Mouse (Mus musculus): ENCODE measurements at regions not wholly inside any gene's neighbourhood (a gene's known extent, or its start where the extent isn't known, plus 50 kb on each side); places are given as distances from the start of the nearest gene placed in this dataset.
A peak's percentile ranks its signal among the peaks of the same experiment; 100 is the strongest.

- Histone ChIP-seq H3K27me3 (ENCODE audit: control insufficient read depth, insufficient read depth, low read length) (no peaks in the 10 kb centered on the region), H3K27ac (replicated peaks) (no peak overlapping the region), H3K9ac (ENCODE audit: low read length) (no peak overlapping the region), H3K4me3 (ENCODE audit: low read depth, low read length) (no peak overlapping the region), H3K4me1 (replicated peaks; ENCODE audit: control insufficient read depth, insufficient read depth) (no peaks in the 10 kb centered on the region), H3K36me3 (ENCODE audit: control insufficient read depth, insufficient read depth, low read length) (no peaks in the 10 kb centered on the region), H3K9me3 (ENCODE audit: control insufficient read depth, low read length) (no peaks in the 10 kb centered on the region), H3K4me2 (replicated peaks; ENCODE audit: low read depth) (no peak overlapping the region)
- TF ChIP-seq CTCF (IDR thresholded peaks at IDR 0.05; ENCODE audit: low read depth) (no peak), EP300 (optimal IDR thresholded peaks at IDR 0.05) (no peak)
- no peak for DNase-seq (ENCODE audit: low spot score)
- ATAC-seq (ENCODE audit: low FRiP score, low TSS enrichment) = no peak
- 96% methylated on average over 1 of the region's 1 CpGs for WGBS
Observed at GRCm38 (mm10) chr6:98575227-98575626, 232.7 kb upstream of the Gm765 start.

- H3K27me3 ChIP-seq (ENCODE audit: control insufficient read depth, insufficient read depth, low read length) = no peaks in the 10 kb centered on the region
- 65% methylated on average over 1 of the region's 1 CpGs for WGBS
- no peak overlapping the region for H3K9ac ChIP-seq (ENCODE audit: low read length)
- DNase-seq (ENCODE audit: low spot score) (no peak), ATAC-seq (ENCODE audit: low FRiP score, low TSS enrichment) (no peak)
- no peak overlapping the region for H3K27ac ChIP-seq (replicated peaks)
- H3K36me3 ChIP-seq (ENCODE audit: control insufficient read depth, insufficient read depth, low read length) = no peaks in the 10 kb centered on the region
- no peak overlapping the region for H3K4me2 ChIP-seq (replicated peaks; ENCODE audit: low read depth)
- TF ChIP-seq CTCF (IDR thresholded peaks at IDR 0.05; ENCODE audit: low read depth) = no peak
- TF ChIP-seq EP300 (optimal IDR thresholded peaks at IDR 0.05) = no peak
- no peak overlapping the region for H3K4me3 ChIP-seq (ENCODE audit: low read depth, low read length)
- no peaks in the 10 kb centered on the region for H3K9me3 ChIP-seq (ENCODE audit: control insufficient read depth, low read length)
- H3K4me1 ChIP-seq (replicated peaks; ENCODE audit: control insufficient read depth, insufficient read depth) = no peaks in the 10 kb centered on the region
Observed at GRCm38 (mm10) chr6:98555702-98556101, 213.1 kb upstream of the Gm765 start.

DNA sequence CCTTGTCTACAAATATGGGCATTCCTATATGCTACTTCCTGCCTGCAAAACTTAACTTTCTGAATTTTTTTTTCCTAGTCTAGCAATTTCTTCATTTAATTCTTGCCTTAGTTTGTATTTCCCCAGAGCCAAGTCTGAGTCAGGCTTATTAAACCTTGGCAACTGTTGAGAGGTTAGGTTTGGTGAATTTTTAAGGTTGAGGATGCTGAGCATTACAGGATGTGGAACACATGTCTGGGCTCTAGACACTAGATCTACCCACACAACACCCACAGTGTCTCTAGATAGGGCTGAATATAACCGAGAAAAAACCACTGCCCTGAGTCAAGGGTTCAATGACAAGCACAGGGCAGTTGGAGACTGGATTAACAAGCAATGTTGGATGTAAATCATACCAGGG is 211.4 kb upstream of the Gm765 start:
- Histone ChIP-seq H3K9ac (ENCODE audit: low read length) (no peak overlapping the region), H3K9me3 (ENCODE audit: control insufficient read depth, low read length) (no peaks in the 10 kb centered on the region), H3K27ac (replicated peaks) (no peak overlapping the region), H3K4me1 (replicated peaks; ENCODE audit: control insufficient read depth, insufficient read depth) (no peaks in the 10 kb centered on the region), H3K4me3 (ENCODE audit: low read depth, low read length) (no peak overlapping the region), H3K36me3 (ENCODE audit: control insufficient read depth, insufficient read depth, low read length) (no peaks in the 10 kb centered on the region), H3K27me3 (ENCODE audit: control insufficient read depth, insufficient read depth, low read length) (no peaks in the 10 kb centered on the region), H3K4me2 (replicated peaks; ENCODE audit: low read depth) (no peak overlapping the region)
- 77% methylated on average over 1 of the region's 1 CpGs for WGBS
- TF ChIP-seq CTCF (IDR thresholded peaks at IDR 0.05; ENCODE audit: low read depth) = no peak
- no peak for TF ChIP-seq EP300 (optimal IDR thresholded peaks at IDR 0.05)
- DNase-seq (ENCODE audit: low spot score) = no peak
- ATAC-seq (ENCODE audit: low FRiP score, low TSS enrichment) = no peak

- Histone ChIP-seq H3K9me3 (ENCODE audit: control insufficient read depth, low read length) (no peaks in the 10 kb centered on the region), H3K4me2 (replicated peaks; ENCODE audit: low read depth) (no peak overlapping the region), H3K36me3 (ENCODE audit: control insufficient read depth, insufficient read depth, low read length) (no peaks in the 10 kb centered on the region), H3K4me3 (ENCODE audit: low read depth, low read length) (no peak overlapping the region), H3K27ac (replicated peaks) (no peak overlapping the region), H3K9ac (ENCODE audit: low read length) (no peak overlapping the region), H3K27me3 (ENCODE audit: control insufficient read depth, insufficient read depth, low read length) (no peaks in the 10 kb centered on the region), H3K4me1 (replicated peaks; ENCODE audit: control insufficient read depth, insufficient read depth) (no peaks in the 10 kb centered on the region)
- TF ChIP-seq EP300 (optimal IDR thresholded peaks at IDR 0.05) (no peak), CTCF (IDR thresholded peaks at IDR 0.05; ENCODE audit: low read depth) (no peak)
- no peak for DNase-seq (ENCODE audit: low spot score)
- ATAC-seq (ENCODE audit: low FRiP score, low TSS enrichment) = no peak
- 83% methylated on average over 3 of the region's 3 CpGs for WGBS
Observed at GRCm38 (mm10) chr6:98551781-98552180, 209.2 kb upstream of the Gm765 start.

- Histone ChIP-seq H3K27me3 (ENCODE audit: control insufficient read depth, insufficient read depth, low read length) (no peaks in the 10 kb centered on the region), H3K4me3 (ENCODE audit: low read depth, low read length) (no peak overlapping the region), H3K4me2 (replicated peaks; ENCODE audit: low read depth) (no peak overlapping the region), H3K36me3 (ENCODE audit: control insufficient read depth, insufficient read depth, low read length) (no peaks in the 10 kb centered on the region), H3K9ac (ENCODE audit: low read length) (no peak overlapping the region), H3K4me1 (replicated peaks; ENCODE audit: control insufficient read depth, insufficient read depth) (no peaks in the 10 kb centered on the region), H3K27ac (replicated peaks) (no peak overlapping the region), H3K9me3 (ENCODE audit: control insufficient read depth, low read length) (no peaks in the 10 kb centered on the region)
- DNase-seq (ENCODE audit: low spot score) = no peak
- no peak for ATAC-seq (ENCODE audit: low FRiP score, low TSS enrichment)
- WGBS = 67% methylated on average over 15 of the region's 15 CpGs
- TF ChIP-seq EP300 (optimal IDR thresholded peaks at IDR 0.05) (no peak), CTCF (IDR thresholded peaks at IDR 0.05; ENCODE audit: low read depth) (no peak)
Observed at GRCm38 (mm10) chr6:98526882-98527440, 184.4 kb upstream of the Gm765 start.

GRCm38 (mm10) chr6:98525286-98525685 is 182.7 kb upstream of the Gm765 start:
- no peaks in the 10 kb centered on the region for H3K4me1 ChIP-seq (replicated peaks; ENCODE audit: control insufficient read depth, insufficient read depth)
- no peak overlapping the region for H3K4me2 ChIP-seq (replicated peaks; ENCODE audit: low read depth)
- ATAC-seq (ENCODE audit: low FRiP score, low TSS enrichment) (no peak), DNase-seq (ENCODE audit: low spot score) (peak; percentile 67)
- no peaks in the 10 kb centered on the region for H3K27me3 ChIP-seq (ENCODE audit: control insufficient read depth, insufficient read depth, low read length)
- no peak overlapping the region for H3K4me3 ChIP-seq (ENCODE audit: low read depth, low read length)
- H3K27ac ChIP-seq (replicated peaks) = no peak overlapping the region
- no peaks in the 10 kb centered on the region for H3K36me3 ChIP-seq (ENCODE audit: control insufficient read depth, insufficient read depth, low read length)
- TF ChIP-seq EP300 (optimal IDR thresholded peaks at IDR 0.05) (no peak), CTCF (IDR thresholded peaks at IDR 0.05; ENCODE audit: low read depth) (peak; percentile 89)
- WGBS = 4% methylated on average over 6 of the region's 6 CpGs
- H3K9ac ChIP-seq (ENCODE audit: low read length) = no peak overlapping the region
- no peaks in the 10 kb centered on the region for H3K9me3 ChIP-seq (ENCODE audit: control insufficient read depth, low read length)
